In the genomic region with DNA sequence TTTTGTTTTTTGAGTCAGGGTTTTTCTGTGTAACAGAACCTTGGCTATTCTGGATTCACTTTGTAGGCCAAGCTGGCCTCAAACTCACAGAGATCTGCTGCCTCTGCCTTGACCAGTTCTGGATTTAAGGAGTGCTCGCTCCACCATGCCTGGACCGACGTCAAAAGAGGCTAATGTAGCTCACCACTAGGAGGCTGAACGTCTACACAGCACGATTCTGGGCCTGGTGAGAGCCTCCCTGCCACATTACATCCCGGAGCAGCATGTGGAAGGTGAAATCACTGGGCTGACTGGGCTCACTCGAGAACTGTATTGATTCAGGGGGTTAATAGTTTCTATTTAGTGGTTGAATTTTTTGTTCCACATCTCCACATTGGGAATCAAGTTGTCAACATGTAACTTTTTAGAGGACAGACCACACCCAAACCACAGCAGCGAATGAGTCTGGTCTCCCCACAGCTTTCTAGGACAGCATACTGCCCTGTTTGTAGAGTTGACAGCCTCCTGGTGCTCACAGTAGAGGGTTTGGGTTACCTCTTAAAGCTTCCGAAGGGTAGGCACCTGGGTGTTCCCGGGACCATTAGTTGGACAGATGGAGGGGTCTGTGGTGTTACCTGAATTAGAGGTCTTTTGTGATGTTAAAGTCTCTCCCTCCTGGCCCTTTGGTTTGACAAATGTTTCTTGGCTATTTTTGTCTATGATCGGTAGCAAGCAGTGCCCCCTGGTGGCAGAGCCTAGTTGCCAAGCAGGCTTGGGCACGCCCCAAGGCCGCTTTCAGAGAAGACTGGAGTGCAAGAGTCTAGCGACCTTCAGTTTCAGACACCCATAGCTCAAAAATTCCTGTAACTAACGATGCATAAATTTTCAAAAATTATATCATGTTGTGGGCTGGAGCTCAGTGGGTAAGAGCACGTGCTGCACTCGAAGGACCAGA, we compare ENCODE assay signal across 8 mouse cellular contexts. TPM values are rescaled to one million over a fixed set of nuclear protein-coding genes. Genes with fewer than 3 reads are reported as not detected.
DNase-seq lines count a peak whose midpoint lies in the region; ATAC-seq and TF ChIP-seq lines count a peak whose summit lies in the region.

No protein-coding gene starts in this region.

- no peak overlapping the region for H3K9ac ChIP-seq in midbrain, embryonic 14.5 days (replicated peaks; ENCODE audit: low read length)
- H3K9ac ChIP-seq in midbrain, embryonic 15.5 days, result no peak overlapping the region
- H3K9ac ChIP-seq in kidney, postnatal 0 days (ENCODE audit: low read depth, low read length), result no peak overlapping the region
- no peak overlapping the region for H3K9ac ChIP-seq in liver, embryonic 14.5 days (replicated peaks)

- ATAC-seq in midbrain, embryonic 14.5 days (ENCODE audit: low FRiP score, low TSS enrichment), result no peak
- no peak for ATAC-seq in midbrain, embryonic 15.5 days (replicated peaks)
- 0 out of 2 replicates have a peak, but pooled peaks have one; percentile 61 for ATAC-seq in kidney, postnatal 0 days (replicated peaks; ENCODE audit: low FRiP score, low read depth)
- ATAC-seq in liver, embryonic 14.5 days (ENCODE audit: insufficient read depth), result no peak

- H3K4me1 ChIP-seq in midbrain, embryonic 14.5 days (ENCODE audit: control insufficient read depth, insufficient read depth, low read length), result no peaks in the 10 kb centered on the region
- H3K4me1 ChIP-seq in midbrain, embryonic 15.5 days, result no peaks in the 10 kb centered on the region
- H3K4me1 ChIP-seq in kidney, postnatal 0 days (replicated peaks; ENCODE audit: insufficient read depth, low read length), result no peaks in the 10 kb centered on the region
- H3K4me1 ChIP-seq in liver, embryonic 14.5 days (replicated peaks; ENCODE audit: control insufficient read depth in 2 of 2, insufficient read depth in 2 of 2, low read length in 1 of 2), result no peaks in the 10 kb centered on the region

- no peak overlapping the region for H3K27ac ChIP-seq in midbrain, embryonic 14.5 days (replicated peaks; ENCODE audit: low read depth, low read length)
- no peak overlapping the region for H3K27ac ChIP-seq in midbrain, embryonic 15.5 days
- H3K27ac ChIP-seq in kidney, postnatal 0 days, result no peak overlapping the region
- H3K27ac ChIP-seq in liver, embryonic 14.5 days, result no peak overlapping the region

- H3K36me3 ChIP-seq in midbrain, embryonic 14.5 days (ENCODE audit: control insufficient read depth, insufficient read depth, low read length), result no peaks in the 10 kb centered on the region
- no peaks in the 10 kb centered on the region for H3K36me3 ChIP-seq in midbrain, embryonic 15.5 days (replicated peaks)
- no peaks in the 10 kb centered on the region for H3K36me3 ChIP-seq in kidney, postnatal 0 days (ENCODE audit: insufficient read depth, low read length)
- no peaks in the 10 kb centered on the region for H3K36me3 ChIP-seq in liver, embryonic 14.5 days (replicated peaks; ENCODE audit: control insufficient read depth, insufficient read depth, low read depth)

- H3K27me3 ChIP-seq in midbrain, embryonic 14.5 days (ENCODE audit: control insufficient read depth, insufficient read depth, low read length), result no peaks in the 10 kb centered on the region
- no peaks in the 10 kb centered on the region for H3K27me3 ChIP-seq in midbrain, embryonic 15.5 days (replicated peaks)
- no peaks in the 10 kb centered on the region for H3K27me3 ChIP-seq in kidney, postnatal 0 days (ENCODE audit: insufficient read depth, low read length)
- H3K27me3 ChIP-seq in liver, embryonic 14.5 days (ENCODE audit: control insufficient read depth, insufficient read depth, low read length), result no peaks in the 10 kb centered on the region

- 36% methylated on average over 17 of the region's 17 CpGs for WGBS in midbrain, embryonic 14.5 days
- 42% methylated on average over 17 of the region's 17 CpGs for WGBS in midbrain, embryonic 15.5 days
- 34% methylated on average over 17 of the region's 17 CpGs for WGBS in kidney, postnatal 0 days
- WGBS in liver, embryonic 14.5 days (ENCODE audit: insufficient replicate concordance), result 29% methylated on average over 17 of the region's 17 CpGs

- H3K9me3 ChIP-seq in midbrain, embryonic 14.5 days (ENCODE audit: control insufficient read depth, low read length), result no peaks in the 10 kb centered on the region
- no peaks in the 10 kb centered on the region for H3K9me3 ChIP-seq in midbrain, embryonic 15.5 days
- no peaks in the 10 kb centered on the region for H3K9me3 ChIP-seq in kidney, postnatal 0 days (replicated peaks; ENCODE audit: low read length)
- H3K9me3 ChIP-seq in liver, embryonic 14.5 days (ENCODE audit: control insufficient read depth, low read length), result no peaks in the 10 kb centered on the region

- H3K4me2 ChIP-seq in midbrain, embryonic 14.5 days (ENCODE audit: low read length), result no peak overlapping the region
- H3K4me2 ChIP-seq in midbrain, embryonic 15.5 days, result no peak overlapping the region
- no peak overlapping the region for H3K4me2 ChIP-seq in kidney, postnatal 0 days (ENCODE audit: low read length)
- no peak overlapping the region for H3K4me2 ChIP-seq in liver, embryonic 14.5 days (ENCODE audit: low read depth)

- H3K4me3 ChIP-seq in midbrain, embryonic 14.5 days (replicated peaks; ENCODE audit: low read depth, low read length), result no peak overlapping the region
- no peak overlapping the region for H3K4me3 ChIP-seq in midbrain, embryonic 15.5 days
- H3K4me3 ChIP-seq in kidney, postnatal 0 days (replicated peaks; ENCODE audit: low read depth, low read length), result no peak overlapping the region
- H3K4me3 ChIP-seq in liver, embryonic 14.5 days (ENCODE audit: insufficient read depth in 1 of 2, low read depth in 2 of 2, low read length in 2 of 2), result no peak overlapping the region

- no peak for TF ChIP-seq EP300 in liver, embryonic 14.5 days (IDR thresholded peaks at IDR 0.05; ENCODE audit: low read depth)

- peak; percentile 68 for DNase-seq in midbrain, embryonic 14.5 days
- peak; percentile 15 for DNase-seq in c-Kit-negative CD71-positive TER-119-positive erythroid progenitor cells, embryonic 14.5 days (ENCODE audit: low read depth, low spot score)
- DNase-seq in frontal cortex, adult 2 months (ENCODE audit: extremely low spot score in 1 of 2, low spot score in 1 of 2), result peak; percentile 14 to 79
- peak; percentile 75 for DNase-seq in kidney, postnatal 0 days (ENCODE audit: low spot score)
- peak in 2 of 3 experiments; percentile 20 to 27 for DNase-seq in liver, embryonic 14.5 days (ENCODE audit: low read depth in 3 of 3, low spot score in 3 of 3)
- peak; percentile 47 for DNase-seq in right cerebral cortex, adult 18-20 months
- peak; percentile 59 for DNase-seq in urinary bladder, adult 2 months (ENCODE audit: low spot score)

- peak; percentile 89 for TF ChIP-seq CTCF in kidney, postnatal 0 days (IDR thresholded peaks at IDR 0.05; ENCODE audit: low read depth)
- TF ChIP-seq CTCF in liver, embryonic 14.5 days (IDR thresholded peaks at IDR 0.05; ENCODE audit: low read depth), result peak; percentile 87

RNA-seq across cellular contexts. Expression of a gene that starts 48.3 kb away (rescaled TPM):
- 175 and 200 TPM in 2 replicates for polyA plus RNA-seq in midbrain, embryonic 14.5 days (2014; fragmentation: Nextera tagmentation; extraction: Ambion mirVana)
- polyA plus RNA-seq in midbrain, embryonic 15.5 days (2015; fragmentation: Nextera tagmentation; extraction: Ambion mirVana), result 223 and 229 TPM in 2 replicates
- 772 and 810 TPM in 2 replicates for polyA plus RNA-seq in frontal cortex, adult 2 months (2012; rRNA removed)
- 10.4 and 12.0 TPM in 2 replicates for polyA plus RNA-seq in kidney, postnatal 0 days (2015; fragmentation: Nextera tagmentation; extraction: Ambion mirVana)
- polyA plus RNA-seq in liver, embryonic 14.5 days (2012; rRNA removed), result 2.0 and 2.2 TPM in 2 replicates
- polyA plus RNA-seq in liver, embryonic 14.5 days (2014; fragmentation: Nextera tagmentation; extraction: Ambion mirVana), result 1.6 and 1.9 TPM in 2 replicates
- 44.7 and 46.4 TPM in 2 replicates for polyA plus RNA-seq in urinary bladder, adult 2 months (2012; rRNA removed)

RNA-seq across cellular contexts. Expression of a gene that starts 51.8 kb away (rescaled TPM):
- 9.9 and 15.2 TPM in 2 replicates for polyA plus RNA-seq in midbrain, embryonic 14.5 days (2014; fragmentation: Nextera tagmentation; extraction: Ambion mirVana)
- polyA plus RNA-seq in midbrain, embryonic 15.5 days (2015; fragmentation: Nextera tagmentation; extraction: Ambion mirVana), result 22.8 and 23.3 TPM in 2 replicates
- 128 and 169 TPM in 2 replicates for polyA plus RNA-seq in frontal cortex, adult 2 months (2012; rRNA removed)
- 1.3 and 2.0 TPM in 2 replicates for polyA plus RNA-seq in kidney, postnatal 0 days (2015; fragmentation: Nextera tagmentation; extraction: Ambion mirVana)
- 0.54 and 0.63 TPM in 2 replicates for polyA plus RNA-seq in liver, embryonic 14.5 days (2012; rRNA removed)
- polyA plus RNA-seq in liver, embryonic 14.5 days (2014; fragmentation: Nextera tagmentation; extraction: Ambion mirVana), result not detected in 2 replicates
- 11.8 and 15.0 TPM in 2 replicates for polyA plus RNA-seq in urinary bladder, adult 2 months (2012; rRNA removed)

RNA-seq across cellular contexts. Expression of a gene that starts 55.8 kb away (rescaled TPM):
- polyA plus RNA-seq in midbrain, embryonic 14.5 days (2014; fragmentation: Nextera tagmentation; extraction: Ambion mirVana), result 14.7 and 14.9 TPM in 2 replicates
- 13.1 and 13.7 TPM in 2 replicates for polyA plus RNA-seq in midbrain, embryonic 15.5 days (2015; fragmentation: Nextera tagmentation; extraction: Ambion mirVana)
- 2.4 and 5.9 TPM in 2 replicates for polyA plus RNA-seq in frontal cortex, adult 2 months (2012; rRNA removed)
- polyA plus RNA-seq in kidney, postnatal 0 days (2015; fragmentation: Nextera tagmentation; extraction: Ambion mirVana), result 0.57 and 0.92 TPM in 2 replicates
- polyA plus RNA-seq in liver, embryonic 14.5 days (2012; rRNA removed), result 15.0 and 27.9 TPM in 2 replicates
- 23.6 and 32.2 TPM in 2 replicates for polyA plus RNA-seq in liver, embryonic 14.5 days (2014; fragmentation: Nextera tagmentation; extraction: Ambion mirVana)
- 0.55 and 0.59 TPM in 2 replicates for polyA plus RNA-seq in urinary bladder, adult 2 months (2012; rRNA removed)

Comparison
In these comparisons a context has a peak if more than half of its experiments do, and no peak if none do; other contexts are left out.
1. DNase-seq: peak in every context shown above with its lines; median percentile 75 in kidney, postnatal 0 days; 68 in midbrain, embryonic 14.5 days; 59 in urinary bladder, adult 2 months; 47 in right cerebral cortex, adult 18-20 months; 46 in frontal cortex, adult 2 months; 24 in liver, embryonic 14.5 days; 15 in c-Kit-negative CD71-positive TER-119-positive erythroid progenitor cells, embryonic 14.5 days.